Mouse (Mus musculus) kidney, adult 9 months (tissue): Measurements from ENCODE around the gene Nbea.
A peak's percentile ranks its signal among the peaks of the same experiment; 100 is the strongest.
"Not testable (repeated sequence)": the region's sequence is repeated elsewhere in the genome, so short reads cannot be mapped to it uniquely, and the experiment has no call there.

ENCODE experiments used
- DNase-seq: peaks from one replicate; pipeline ENCODE4 v3.0.0; 2022

Gene Nbea

GRCm38 (mm10) chr3:55649541-55649940, 534.0 kb downstream of the Nbea start:
- DNase-seq = peak; percentile 26

GRCm38 (mm10) chr3:55648299-55648698, 535.2 kb downstream of the Nbea start:
- DNase-seq = no peak

GRCm38 (mm10) chr3:55647176-55647575, 536.3 kb downstream of the Nbea start:
- no peak for DNase-seq

- DNase-seq = no peak
Measured at GRCm38 (mm10) chr3:55646437-55646836, 537.1 kb downstream of the Nbea start.

GRCm38 (mm10) chr3:55644035-55644618, 539.4 kb downstream of the Nbea start:
- no peak for DNase-seq

GRCm38 (mm10) chr3:55637660-55638059, 545.8 kb downstream of the Nbea start:
- DNase-seq = no peak

GRCm38 (mm10) chr3:55635542-55636172, 547.8 kb downstream of the Nbea start:
- no peak for DNase-seq

GRCm38 (mm10) chr3:55627054-55627453, 556.4 kb downstream of the Nbea start:
- no peak for DNase-seq

- not testable (repeated sequence) for DNase-seq
Measured at GRCm38 (mm10) chr3:55621958-55622357, 561.5 kb downstream of the Nbea start.

GRCm38 (mm10) chr3:55618396-55618795, 565.1 kb downstream of the Nbea start:
- peak; percentile 77 for DNase-seq

- no peak for DNase-seq
Measured at GRCm38 (mm10) chr3:55612459-55613115, 570.9 kb downstream of the Nbea start.

- no peak for DNase-seq
Measured at GRCm38 (mm10) chr3:55612023-55612422, 571.5 kb downstream of the Nbea start.

- DNase-seq = no peak
Measured at GRCm38 (mm10) chr3:55610191-55610590, 573.3 kb downstream of the Nbea start.

- no peak for DNase-seq
Measured at GRCm38 (mm10) chr3:55600286-55600685, 583.2 kb downstream of the Nbea start.

GRCm38 (mm10) chr3:55599366-55600085, 584.0 kb downstream of the Nbea start:
- DNase-seq = no peak

GRCm38 (mm10) chr3:55598681-55599080, 584.8 kb downstream of the Nbea start:
- DNase-seq = no peak

- no peak for DNase-seq
Measured at GRCm38 (mm10) chr3:55593312-55593711, 590.2 kb downstream of the Nbea start.

- DNase-seq = no peak
Measured at GRCm38 (mm10) chr3:55590727-55591126, 592.8 kb downstream of the Nbea start.

GRCm38 (mm10) chr3:55590291-55590690, 593.2 kb downstream of the Nbea start:
- no peak for DNase-seq

GRCm38 (mm10) chr3:55589402-55589944, 594.0 kb downstream of the Nbea start:
- no peak for DNase-seq

GRCm38 (mm10) chr3:55587972-55588946, 595.2 kb downstream of the Nbea start:
- peak; percentile 75 for DNase-seq

- peak; percentile 7 for DNase-seq
Measured at GRCm38 (mm10) chr3:55587434-55587971, 596.0 kb downstream of the Nbea start.
